Mouse (Mus musculus) retina, postnatal 7 days (tissue): Measurements from ENCODE around the gene Agbl1.
A peak's percentile ranks its signal among the peaks of the same experiment; 100 is the strongest.
"Not testable (repeated sequence)": the region's sequence is repeated elsewhere in the genome, so short reads cannot be mapped to it uniquely, and the experiment has no call there.

ENCODE experiments used
- DNase-seq: peaks from one replicate; pipeline ENCODE4 v3.0.0-alpha.2; 2012; ENCODE audit warnings: low read depth, low spot score

Agbl1 gene

DNA sequence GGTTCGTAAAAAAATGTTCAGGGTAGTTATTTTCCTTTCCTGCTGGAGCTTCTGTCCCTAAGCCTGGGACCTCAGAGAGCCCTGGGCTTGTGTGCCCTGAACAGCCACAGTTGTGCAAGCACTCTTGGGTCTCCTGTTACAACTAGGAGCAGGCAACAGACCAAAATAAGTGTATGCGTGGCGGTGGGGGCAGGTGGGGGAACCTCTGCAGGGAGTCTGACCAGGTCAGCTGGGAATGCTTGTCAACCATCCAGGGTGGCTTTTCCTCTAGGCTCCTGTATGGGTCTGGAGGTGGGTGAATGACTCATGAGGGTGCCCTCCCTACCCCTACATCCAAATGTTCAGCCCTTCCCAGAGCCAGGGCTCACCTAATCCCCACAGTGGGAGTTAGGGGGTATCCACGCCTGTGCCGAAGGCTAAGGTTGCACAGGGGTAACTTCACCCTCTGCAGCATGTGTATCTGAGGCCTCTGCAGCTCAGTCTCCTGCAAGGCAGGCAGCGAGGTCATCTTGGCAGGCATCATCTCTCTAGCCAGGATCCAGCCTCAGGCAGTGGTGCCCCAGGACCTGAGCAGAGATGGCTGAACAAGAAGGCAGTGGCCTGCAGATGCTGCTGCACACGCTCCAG lies at the start of gene Agbl1:
Gene Agbl1, plus strand, starts transcription at position 577 of the 627 bp plus-strand sequence.
- no peak for DNase-seq

DNA sequence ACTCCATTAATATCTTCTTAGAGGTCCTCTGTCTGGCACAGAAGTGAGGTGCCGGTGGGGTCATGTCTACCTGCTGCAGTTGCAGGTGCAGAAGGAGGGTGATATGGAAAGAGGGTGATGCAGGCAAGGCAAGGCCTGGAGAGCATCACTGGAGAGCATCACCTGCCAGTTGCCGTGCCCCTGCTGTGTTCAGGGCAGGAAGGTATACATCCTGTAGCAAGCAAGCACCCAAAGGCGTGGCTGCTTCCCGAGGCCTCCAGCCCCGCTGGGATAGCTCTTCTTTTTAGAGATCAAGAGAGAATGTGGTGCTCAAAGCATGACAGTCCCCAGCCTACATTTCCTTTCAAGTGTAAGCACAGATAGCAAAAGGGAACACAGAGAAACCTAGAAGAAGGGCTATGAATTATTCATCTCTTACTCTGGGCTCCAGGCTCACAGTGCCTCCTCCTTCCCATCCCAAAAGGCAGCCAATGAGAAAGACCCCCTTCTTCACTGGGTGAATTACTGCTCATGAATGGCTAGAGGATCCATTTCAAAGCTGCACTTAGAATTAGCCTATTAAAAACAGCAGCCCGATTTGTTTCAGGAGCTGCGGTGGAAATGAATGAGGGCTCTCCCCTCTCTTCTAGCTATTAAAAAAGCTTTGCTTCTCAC lies 44.6 kb upstream of the Agbl1 start:
- no peak for DNase-seq

DNA sequence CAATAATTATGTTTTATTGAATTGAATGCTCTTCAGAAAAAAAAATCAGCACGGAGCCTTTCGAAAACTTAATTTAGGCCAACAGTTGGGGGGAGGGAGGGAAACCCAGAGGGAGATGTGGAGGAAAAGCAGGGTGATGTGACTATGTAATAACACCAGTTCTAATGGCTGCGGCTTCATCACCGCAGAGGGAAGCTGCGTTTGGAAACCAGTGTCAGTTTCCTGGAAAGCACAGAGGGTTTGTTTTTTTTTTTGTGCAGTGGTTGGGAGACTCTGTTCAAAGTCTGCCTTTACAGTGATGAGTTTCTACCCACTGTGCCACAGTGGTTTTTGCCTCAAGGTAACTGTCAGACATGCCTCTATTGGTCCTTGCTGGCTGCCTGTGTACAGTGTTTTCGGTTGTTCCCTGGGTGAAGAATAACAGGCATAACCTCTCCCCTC lies 44.0 kb upstream of the Agbl1 start:
- DNase-seq = no peak

DNA sequence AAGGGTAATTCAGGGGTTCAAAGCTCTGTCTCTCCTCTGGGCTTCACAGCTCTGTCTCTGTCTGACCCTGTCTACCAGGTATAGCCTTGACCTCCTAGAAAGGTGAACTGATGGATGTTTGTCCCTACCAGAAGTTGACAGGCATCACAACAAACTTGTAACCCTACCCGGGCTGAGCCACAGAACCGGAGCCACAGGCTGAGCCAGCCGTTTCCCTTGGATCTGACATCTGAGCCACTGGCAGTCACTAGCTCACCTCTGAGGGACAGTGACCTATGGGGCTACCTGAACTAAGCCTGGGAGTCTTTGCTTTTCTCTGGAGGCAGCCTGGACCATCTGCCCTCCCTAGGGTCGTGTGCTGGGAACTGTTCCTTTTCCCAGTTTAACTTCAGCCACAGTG lies 11.1 kb upstream of the Agbl1 start:
- no peak for DNase-seq

DNA sequence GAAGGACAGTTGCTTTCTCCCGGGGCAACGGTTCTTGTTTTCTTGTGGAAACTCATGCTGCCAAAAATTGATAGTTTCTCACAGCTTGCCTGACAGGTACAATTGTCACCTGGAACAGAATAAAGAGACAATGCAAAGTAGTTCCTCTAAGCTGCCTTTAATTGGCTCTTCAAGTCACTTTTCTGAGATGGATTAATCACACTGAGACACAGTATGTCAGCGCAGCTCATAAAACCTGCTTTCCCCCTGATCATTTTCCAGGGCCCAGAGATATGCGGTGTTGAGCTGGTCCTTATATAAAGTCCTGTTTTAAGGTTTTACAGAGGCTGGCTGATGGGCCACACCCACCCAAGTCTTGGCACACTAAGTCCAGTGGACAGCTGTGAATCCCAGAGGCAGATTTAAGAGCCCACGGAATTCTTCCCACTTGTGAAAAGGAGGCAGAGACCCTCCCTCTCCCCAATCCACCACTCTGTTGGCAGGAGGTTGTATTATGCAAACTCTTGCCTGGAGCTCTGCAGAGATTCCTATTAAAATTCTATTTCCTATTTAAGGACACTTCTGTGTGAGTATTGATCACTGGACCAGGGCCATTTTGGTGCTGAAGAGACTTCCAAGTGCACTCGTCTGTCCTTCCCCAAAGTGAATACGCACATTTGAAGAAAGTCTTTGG lies 9.8 kb upstream of the Agbl1 start:
- DNase-seq = no peak

DNA sequence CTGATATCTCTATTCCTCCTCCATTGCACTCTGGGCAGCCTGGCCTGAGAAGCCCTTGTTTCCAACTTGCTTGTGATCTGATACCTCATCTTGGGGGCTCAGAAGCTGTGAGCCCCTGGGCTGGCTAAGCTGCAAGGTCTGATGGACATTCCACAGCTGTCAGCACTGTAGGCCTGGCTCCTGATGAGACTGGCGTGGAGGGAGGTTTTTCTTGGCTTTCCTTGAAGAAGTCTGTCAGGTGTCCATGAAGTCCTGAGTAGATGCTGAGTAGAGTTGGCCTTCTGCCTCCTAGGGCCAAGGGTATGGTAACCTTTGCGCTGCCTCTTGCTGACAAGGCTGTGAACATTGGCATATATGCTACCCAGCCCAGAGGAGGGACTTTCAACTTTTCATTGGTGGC lies 7.0 kb upstream of the Agbl1 start:
- DNase-seq = no peak

DNA sequence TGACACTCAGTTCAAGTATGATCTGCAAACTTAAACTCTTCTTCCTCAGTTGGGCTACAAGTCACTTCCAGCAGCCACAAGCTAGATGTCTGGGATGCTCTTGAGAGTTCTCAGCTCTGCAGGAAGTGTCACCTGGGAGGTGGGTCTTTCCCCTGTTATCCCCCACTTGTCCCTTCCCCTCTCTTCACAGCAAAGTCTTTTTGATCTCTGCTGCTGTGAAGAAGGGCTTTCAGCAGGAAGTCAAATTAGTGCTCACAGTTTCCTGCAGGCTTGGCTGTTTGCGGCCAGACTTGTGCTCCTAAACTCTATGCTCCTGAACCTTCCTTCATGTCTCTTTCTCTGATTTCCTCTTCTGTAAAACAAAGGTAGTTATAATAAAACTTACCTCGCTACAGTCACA lies 806 bp upstream of the Agbl1 start:
- DNase-seq = no peak

DNA sequence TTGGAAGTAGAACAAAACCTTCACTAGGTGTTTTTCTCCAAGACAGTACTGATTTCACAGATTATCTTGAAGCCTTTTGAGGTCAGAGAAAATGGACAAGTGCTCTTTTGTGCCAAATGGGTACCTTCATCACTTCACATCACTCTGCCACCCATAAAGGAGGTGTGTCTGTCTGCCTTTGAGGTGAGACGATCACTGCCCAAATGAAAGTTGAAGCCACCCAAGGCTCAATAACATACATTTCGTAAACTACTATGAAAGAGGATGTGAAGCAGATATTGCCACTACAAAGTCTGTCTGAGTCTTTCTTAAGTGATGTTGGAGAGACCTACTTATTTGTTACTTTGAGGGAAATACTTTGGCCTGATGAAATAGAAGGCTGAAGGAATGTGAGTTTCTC lies 4.6 kb downstream of the Agbl1 start:
- DNase-seq = no peak

DNA sequence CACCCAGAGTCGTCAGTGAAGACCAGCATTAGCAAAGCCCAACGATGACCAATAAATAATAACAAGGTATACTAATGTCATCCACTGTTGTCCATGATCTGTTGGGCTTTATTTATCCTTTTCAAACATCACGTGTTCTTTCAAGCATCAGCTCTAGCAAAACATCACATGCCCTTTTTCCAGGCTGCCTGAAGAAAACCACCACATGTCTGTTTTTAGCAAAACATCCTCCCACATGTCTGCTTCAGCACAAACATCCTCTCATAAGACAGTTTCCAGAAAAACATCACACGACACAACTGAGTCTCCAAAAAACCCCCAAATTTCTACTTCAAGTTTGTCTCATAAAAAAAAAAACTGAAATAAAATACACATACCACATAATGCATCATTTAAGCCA lies 7.8 kb downstream of the Agbl1 start:
- no peak for DNase-seq

DNA sequence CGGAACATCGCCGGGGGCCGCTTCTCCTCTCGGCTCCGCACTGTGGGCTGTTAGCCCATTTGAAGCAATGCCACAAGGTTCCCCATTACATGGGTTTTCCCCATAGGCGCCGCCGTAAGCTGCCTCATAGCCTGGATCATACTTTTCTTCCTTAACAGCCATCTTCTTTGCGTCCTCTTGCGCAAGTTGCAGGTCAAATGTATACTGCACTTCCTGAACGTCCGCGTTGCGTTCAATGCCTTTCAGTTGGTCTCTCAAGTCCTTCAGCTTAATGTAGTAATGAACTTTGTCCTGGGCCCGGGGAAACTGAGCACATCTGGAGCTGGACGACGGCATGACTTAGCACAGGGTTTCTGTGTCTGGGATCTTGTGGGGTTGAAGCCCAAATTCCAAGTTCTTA lies 15.2 kb downstream of the Agbl1 start:
- not testable (repeated sequence) for DNase-seq

DNA sequence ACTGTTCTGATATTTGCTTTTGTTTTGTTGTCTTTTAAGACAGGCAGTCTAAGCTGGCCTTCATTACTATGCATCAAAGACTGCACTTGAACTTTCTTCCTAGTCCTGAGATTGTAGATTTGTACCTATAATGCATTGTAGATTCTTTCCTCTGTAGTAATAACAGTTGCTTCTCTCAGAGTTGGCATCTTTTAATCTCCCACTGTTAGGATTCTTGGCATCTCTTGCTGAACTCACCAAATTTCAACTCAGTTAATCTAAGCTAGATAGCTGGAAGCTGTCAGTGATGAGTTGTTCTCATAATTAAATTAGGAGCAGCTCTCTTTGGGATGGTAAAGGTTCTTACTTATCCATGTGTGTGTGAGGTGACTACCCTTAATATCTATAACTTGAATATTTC lies 45.4 kb downstream of the Agbl1 start:
- no peak for DNase-seq

DNA sequence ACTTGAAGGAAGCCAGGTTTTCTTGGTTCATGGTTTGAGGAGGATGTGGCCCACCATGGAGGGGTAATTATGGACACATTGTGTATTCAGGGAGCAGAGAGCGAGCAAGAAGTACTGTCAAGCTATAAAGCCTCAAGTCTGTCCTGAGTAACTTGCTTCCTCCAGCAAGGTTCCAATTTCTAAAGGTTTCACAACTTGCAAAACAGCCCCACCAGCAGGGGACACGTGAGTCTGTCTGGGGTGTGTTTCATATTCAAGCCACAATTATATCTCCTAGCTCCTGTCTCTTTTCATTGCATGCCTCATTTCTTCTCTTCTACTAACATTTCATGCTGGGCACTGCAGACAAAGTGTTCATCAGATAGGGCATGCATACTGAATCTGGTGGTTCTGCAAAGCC lies 53.1 kb downstream of the Agbl1 start:
- no peak for DNase-seq

DNA sequence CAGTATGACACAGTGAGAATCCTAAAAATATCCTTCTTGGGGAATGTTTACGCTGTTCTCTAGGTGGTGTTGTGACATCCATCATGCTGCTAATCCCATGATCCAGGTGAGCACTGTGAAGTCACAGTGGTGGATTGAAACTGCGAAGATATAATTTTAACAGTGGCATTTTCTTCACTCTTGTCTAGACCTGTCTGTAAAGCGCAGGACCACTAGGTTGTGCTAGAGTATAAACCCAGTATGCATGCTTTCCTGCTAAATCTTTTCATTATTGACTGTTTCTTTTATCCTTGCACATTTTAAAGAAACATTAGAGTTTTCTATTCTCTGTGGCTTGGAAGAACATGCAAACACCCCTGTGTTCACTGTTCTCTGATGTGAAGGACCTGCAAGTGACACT lies 57.8 kb downstream of the Agbl1 start:
- no peak for DNase-seq

DNA sequence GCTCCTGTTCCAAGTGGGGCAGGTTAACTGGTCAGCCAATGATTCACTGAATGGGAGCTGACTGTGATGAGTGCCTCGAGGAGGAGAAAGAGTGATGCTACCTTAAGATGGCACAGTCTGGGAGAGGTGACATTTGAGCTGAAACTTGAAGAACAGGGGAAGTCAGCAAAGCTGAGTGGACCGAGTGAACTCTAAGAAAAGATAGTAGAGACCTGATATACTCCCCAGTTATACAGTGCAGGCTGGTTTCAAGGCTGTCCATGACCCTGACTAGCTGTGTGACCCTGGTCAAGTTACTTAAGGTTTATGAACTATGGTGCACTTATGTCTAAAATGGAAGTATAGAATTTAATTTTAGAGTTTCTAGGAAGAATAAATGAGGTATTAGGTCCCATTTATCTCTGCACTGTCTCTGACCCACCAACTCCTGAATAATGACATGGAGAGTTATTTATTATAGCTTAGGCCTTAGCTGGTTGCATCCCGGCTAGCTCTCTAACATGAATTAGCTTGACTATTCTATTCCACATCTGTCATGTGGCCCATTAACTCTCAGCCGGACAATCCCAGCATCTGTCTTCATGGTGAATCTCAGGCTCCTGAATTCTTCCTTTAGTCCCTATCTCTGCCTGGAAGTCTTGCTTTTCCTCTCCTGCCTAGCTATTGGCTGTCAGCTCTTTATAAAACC lies 92.3 kb downstream of the Agbl1 start:
- no peak for DNase-seq

DNA sequence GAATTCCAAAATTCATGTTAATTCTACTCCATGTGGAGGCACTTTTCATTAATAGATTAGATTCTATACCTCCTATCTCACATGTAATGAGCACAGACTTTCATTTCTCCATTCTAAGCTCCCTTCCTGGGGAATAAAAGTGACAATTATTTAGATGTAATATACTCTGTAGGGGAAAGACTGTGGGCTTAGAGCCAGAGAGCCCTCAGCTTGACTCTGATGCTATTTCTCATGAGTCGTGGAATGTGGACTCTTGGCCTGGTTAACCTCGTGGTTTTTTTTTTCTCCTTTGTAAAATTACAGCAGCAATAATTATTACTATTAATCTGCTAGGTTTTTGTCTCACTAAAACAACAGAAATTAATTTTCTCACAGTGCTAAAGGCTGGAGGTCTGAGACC lies 96.4 kb downstream of the Agbl1 start:
- no peak for DNase-seq

DNA sequence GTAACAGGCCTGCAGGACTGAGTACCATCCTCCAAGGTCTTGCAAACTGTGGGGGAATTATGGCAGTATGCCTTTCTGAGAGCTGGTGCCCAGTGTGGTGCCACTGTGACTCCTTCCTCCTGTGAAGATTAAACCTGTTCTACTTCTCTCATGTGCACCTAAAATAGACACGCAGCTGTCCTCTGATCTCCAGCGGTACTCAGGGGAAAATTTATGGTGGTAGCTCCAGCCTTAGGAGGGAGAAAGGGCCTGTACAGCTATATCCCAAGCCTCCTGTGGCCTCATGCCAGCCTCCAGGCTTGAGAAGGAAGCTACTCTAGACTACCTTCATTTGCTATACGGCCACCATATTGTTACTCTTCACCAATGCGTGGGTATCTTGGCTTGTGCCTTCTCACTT lies 109.6 kb downstream of the Agbl1 start:
- no peak for DNase-seq

DNA sequence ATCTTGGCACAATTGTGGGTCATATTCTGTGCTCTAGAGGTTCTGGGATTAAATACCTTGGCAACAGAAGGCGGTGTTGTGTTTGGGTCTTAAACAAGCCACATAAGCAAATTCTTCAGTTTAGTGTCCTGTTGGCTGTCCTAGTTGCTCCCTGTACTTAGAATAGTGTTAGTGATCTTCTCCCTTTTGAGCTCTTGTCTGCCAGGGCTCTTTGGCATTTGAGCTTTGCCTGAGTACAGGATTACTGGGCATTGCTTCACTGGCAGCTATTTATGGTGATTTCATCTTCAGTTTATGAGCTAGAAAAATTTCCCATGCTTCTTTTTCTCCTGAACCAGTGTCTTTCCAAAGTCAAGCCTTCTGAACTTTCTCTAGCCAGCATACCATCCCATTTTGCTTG lies 111.9 kb downstream of the Agbl1 start:
- no peak for DNase-seq

DNA sequence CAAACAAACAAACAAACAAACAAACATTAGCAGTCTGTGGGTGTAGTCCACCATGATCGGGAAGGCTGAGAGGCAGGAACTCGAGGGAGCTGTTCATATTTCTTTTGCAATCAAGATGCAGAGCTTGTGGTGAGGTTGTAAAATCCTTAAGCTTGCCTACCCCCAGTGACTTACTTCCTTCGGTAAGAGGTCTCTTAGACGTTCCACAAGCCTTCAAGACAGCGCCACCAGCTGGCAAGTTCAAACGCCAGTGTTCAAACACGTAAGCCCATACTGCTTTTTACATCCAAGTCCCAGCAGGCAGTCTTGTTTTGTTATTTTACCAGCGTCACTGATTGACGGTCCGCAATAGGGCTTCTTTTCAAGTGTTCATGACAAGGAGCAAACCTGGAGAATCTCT lies 123.8 kb downstream of the Agbl1 start:
- no peak for DNase-seq

DNA sequence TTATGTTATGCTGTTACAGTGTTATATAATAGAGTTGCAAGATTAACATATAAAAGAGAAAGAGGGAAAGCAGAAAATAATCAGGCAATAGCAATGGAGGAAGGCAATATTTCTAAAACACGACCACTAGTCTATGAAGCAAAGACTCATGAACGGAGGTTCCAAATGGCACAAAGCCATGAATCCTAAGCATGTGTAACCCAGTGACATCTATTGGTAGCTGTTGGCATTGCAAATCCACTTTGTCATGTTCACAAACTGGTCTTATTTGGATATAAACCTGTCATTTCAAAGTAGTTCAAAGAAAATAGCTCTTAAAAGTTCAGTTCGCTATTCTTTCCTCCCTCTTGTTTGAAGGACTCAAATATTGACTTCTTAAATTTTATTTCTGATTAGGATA lies 124.8 kb downstream of the Agbl1 start:
- peak; percentile 34 for DNase-seq

DNA sequence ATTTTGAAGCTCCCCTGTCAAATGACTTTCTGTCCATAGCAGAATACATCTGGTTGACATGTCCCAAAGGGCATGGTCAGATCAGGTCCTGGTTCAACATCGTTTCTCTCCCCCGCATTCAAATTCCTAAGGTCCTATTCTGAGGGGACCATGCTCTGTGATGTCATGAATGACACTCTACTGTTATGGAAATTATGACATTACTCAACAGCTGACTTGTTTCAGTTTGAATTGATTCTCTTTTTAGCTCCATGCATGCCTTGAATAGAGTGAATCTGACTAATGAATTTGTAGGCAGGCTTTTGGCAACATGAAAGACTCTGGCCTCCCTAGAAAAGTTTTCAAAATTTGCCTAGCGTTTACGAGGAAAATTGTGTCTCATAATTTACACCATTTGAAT lies 141.6 kb downstream of the Agbl1 start:
- DNase-seq = no peak

DNA sequence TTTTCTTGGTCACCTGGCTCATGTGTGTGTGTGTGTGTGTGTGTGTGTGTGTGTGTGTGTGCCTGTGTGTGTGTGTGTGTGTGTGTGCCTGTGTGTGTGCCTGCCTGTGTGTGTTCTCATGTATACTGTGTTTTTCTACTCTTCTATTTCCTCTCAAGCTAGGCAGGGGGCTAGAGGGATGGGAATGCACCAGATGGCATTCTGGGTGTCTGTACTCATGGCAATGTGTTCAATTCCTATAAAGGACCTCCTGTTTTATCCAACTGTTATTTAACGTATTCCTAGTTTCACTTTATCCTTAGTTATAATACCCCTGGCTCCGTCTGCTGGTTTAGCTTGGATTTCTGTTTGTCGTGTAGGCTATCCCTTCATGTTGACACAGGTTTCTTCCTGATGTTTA lies 149.8 kb downstream of the Agbl1 start:
- no peak for DNase-seq

DNA sequence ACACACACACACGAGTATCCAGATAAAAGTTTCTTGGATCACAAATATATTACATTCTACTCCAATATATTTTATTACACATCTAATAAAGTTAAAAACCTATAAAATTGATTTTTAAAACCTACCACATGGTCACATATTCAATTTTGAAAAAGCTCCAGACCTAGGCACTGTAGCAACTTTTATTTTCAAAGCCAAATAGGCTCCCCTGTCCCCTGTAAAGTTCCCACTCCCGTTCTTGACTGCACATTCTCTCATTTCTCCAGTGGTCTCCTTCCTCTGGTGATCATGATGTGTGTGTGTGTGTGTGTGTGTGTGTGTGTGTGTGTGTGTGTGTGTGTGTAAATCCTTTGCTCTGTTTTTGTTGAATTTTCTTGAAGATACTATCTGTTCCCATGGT lies 152.3 kb downstream of the Agbl1 start:
- no peak for DNase-seq

DNA sequence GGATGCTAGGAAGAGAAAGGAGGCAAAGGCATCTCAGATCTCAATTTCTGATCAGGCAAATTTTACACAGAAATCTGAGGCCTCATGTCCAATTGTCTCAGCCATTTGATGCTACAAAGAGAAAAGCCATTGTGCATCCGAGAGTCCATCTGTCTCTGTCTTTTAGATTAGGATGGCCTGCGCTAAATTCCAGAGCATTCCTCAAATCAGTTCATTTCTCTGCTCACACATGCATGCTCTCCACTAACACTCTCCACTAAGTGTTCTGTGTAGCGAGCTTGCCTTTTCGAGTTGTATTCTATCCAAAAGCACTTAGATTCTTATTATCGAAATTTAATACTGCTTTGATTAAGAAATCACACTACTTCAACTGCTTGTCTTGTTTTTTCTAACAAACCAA lies 159.6 kb downstream of the Agbl1 start:
- DNase-seq = no peak
